Mouse (Mus musculus): ENCODE data around the gene Trp53.

GRCm38 (mm10) chr11:69601768-69602167, 21.6 kb downstream of the Trp53 start:
- TF ChIP-seq CTCF (IDR thresholded peaks at IDR 0.05; ENCODE audit: control insufficient read depth, insufficient read depth, insufficient replicate concordance, low read depth, low read length): no peak
- TF ChIP-seq POLR2A (IDR thresholded peaks at IDR 0.05; ENCODE audit: control insufficient read depth, low read depth, low read length): no peak

Data from testis, adult 2 months (tissue).